Mouse (Mus musculus) mouse embryonic stem cell (cell line): ENCODE results near the gene Olfr547.
"Not testable (repeated sequence)": the region's sequence is repeated elsewhere in the genome, so short reads cannot be mapped to it uniquely, and the experiment has no call there.

ENCODE experiments used
- in situ Hi-C, 2 experiments: fragments of 300-500 bp; cut with MboI; formaldehyde crosslinking; loops; 1 replicate in 1 of 2; 3 replicates in 1 of 2; pipeline ENCODE4 v1.14.3; 2019 to 2020; ENCODE audit warnings: low sequenced_read_pairs in 2 of 2, low pct_unique_long_range_greater_than_20kb in 1 of 2, mixed read lengths in 1 of 2; ENCODE audit not compliant: unreplicated experiment in 1 of 2

The Olfr547 gene

DNA sequence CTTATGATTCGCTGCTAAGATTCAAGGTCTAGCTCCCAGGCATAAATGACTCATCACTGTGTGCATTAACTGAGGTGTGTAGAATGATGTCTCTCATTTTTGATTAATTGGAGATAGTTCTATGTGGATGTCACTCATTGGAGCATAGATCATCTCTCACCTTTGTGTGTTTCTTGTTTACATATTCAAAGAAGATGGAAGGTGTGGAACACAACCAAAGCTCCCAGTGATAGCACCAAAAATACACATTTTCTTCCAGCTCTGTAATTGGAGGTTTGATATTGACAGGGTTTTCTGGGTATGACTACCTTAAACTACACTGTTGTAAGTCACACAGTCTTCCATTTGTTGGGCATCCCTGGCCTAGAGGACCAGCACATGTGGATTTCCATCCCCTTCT, at the start of gene Olfr547:
Olfr547 (plus strand) TSS at position 301 of the 400 bp plus-strand sequence.
- in situ Hi-C loops: no loop called here

- in situ Hi-C loops: not testable (repeated sequence)
Observed at GRCm38 (mm10) chr7:102484766-102485165, 49.8 kb upstream of the Olfr547 start.

- in situ Hi-C loops: no loop called here
Observed at GRCm38 (mm10) chr7:102486105-102486504, 48.4 kb upstream of the Olfr547 start.

DNA sequence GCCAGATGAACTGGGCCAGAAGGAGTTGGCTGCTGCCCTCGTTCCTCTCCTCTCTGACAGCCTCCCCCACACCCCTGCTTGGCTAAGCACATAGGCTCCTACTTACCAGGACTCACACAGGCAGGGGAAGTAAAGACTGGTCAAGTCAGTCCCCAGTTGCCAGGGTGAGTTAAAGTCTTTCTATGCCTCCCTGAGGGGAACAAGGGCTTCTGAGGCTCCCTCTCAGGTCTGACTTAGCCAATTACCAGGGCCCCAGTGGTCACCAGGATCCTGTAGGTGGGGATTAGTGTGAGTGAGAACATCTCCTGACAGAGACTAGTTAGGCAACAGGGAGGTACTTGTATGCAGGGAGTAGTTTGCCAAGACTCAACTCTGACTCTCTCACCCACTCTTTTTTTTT, 46.4 kb upstream of the Olfr547 start, which contains the start of gene Olfr544:
Olfr544 (minus strand) TSS at position 153 of the 400 bp plus-strand sequence.
- in situ Hi-C loops: no loop called here

DNA sequence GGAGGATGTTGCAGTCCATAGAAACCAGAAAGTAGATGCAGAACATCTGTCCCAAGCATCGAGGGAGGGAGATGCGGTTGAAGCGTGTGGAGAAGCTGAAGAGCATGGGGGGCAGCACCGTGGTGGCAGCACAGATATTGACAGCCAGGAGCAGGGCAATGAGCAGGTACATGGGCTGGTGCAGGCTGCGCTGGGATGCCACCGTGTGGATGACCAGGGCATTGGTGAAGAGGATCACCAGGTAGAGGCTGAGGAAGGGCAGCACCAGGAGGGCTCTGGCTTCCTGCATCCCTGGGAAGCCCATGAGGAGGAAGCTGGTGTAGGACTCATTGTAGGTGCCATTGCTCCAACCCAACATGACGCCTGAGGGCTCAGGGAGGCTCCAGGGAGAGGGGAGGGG, 40.1 kb upstream of the Olfr547 start:
- in situ Hi-C loops: not testable (repeated sequence)

DNA sequence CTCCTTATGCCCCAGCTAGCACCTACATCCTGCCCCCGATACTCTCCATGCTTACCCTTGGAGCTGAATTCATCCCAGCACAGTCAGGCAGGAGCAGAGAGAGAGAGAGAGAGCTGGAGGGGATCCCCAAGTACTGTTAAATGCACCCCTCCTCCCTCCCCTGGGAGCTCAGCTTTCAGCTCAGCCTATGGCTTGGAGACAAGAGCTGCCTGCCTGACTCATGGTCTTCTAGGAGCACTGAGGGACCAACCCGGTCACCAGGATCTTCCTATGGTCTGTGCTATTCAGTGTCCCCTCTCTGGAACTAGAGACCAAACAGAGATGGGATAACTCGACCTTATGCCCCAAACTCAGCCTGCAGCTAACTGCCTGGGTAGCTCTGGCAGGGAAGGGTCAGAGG, 35.1 kb upstream of the Olfr547 start, which contains the start of gene Olfr545:
Olfr545 (minus strand) TSS at position 101 of the 400 bp plus-strand sequence.
- in situ Hi-C loops: no loop called here

DNA sequence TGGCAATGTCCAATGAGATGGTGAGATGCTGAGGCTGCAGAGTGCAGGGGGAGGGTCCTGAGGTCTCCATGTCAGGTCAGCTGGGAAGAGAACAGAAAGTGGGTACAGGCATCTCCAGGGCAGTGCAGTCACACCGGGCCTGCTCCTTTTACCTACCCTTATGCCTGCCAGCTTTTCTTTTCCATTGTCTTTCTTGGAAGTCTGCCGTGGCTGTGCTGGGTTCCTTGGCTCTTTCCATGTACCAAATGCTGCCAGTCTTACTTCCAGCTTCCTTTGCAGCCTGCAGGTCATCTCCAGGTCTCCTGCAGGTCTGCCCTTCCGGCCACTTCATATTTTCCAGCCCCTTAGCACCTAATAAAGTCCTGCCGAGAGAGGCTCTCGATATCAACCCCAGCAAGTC, 32.6 kb upstream of the Olfr547 start:
- in situ Hi-C loops: loop anchor here (10.0 to 25.0 kb wide), 3 partner anchors 183 to 410 kb away; partner anchors contain the start of genes Trim68 (in 2 of the 2), Olfr557 (in 1 of the 2), Olfr571 (in 1 of the 2) and Olfr572 (in 1 of the 2)

DNA sequence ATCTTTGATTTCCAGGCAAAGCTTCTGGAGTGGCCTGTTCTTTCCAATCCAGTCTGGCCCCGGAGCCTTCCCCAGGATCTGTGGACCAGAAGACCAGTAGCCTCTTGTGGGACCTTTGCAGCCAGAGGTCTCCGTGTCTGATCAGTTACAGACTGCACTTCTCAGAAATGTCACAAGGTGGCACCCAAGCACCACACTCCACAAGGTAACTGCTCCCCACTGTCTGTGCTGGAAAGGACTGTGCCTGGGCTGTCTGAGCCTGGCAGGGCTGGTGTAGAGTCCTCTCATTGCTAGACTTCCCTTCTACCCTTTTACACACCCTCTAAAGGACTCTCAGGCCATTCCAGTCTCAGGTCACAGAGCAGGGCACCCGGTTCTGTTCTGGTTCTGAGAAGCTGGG, 27.7 kb upstream of the Olfr547 start:
- in situ Hi-C loops: loop anchor here (10.0 to 25.0 kb wide), 3 partner anchors 178 to 405 kb away; partner anchors contain the start of genes Trim68 (in 2 of the 2), Olfr557 (in 1 of the 2), Olfr571 (in 1 of the 2) and Olfr572 (in 1 of the 2)

DNA sequence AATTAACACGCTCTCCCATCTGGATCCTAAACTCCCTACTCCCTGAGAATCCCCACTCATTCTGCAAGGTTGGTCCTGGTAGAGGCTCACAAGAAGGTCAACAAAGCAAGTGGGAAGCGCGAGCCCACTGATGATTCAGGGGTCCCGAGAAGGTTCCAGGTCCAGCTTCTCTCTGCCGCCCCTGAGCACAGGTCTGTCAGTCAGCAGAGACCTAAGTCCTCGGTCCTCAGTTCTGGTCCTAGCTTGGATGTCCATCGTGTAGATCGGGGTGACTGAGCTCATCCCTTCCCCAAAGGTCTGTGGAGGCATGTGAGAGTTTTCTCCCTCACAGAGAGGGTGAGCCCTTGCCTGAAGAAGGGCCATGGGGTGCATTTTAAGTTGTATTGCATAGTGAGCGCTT, 26.5 kb upstream of the Olfr547 start:
- in situ Hi-C loops: loop anchor here (10.0 to 25.0 kb wide), 3 partner anchors 177 to 404 kb away; partner anchors contain the start of genes Trim68 (in 2 of the 2), Olfr557 (in 1 of the 2), Olfr571 (in 1 of the 2) and Olfr572 (in 1 of the 2)

DNA sequence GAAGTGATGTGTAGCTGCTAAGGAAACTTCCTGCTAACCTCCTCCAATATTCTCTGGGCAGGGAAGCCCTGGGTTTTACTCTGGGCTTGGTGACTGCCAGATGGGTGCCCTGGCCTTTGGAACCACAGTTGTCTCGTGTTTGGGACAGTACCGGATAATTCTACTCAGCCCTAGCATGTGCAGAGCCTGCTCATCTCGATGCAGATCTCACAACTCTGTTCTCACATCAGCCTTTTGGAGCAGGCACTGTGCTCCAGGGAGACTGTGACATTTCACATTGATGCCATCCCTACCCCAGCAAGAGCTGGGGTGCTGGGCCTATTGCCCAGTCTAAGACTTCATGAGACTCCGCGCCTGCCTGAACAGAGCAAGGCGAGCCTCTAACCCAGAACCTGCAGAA, 25.9 kb upstream of the Olfr547 start:
- in situ Hi-C loops: loop anchor here (10.0 to 25.0 kb wide), 3 partner anchors 176 to 404 kb away; partner anchors contain the start of genes Trim68 (in 2 of the 2), Olfr557 (in 1 of the 2), Olfr571 (in 1 of the 2) and Olfr572 (in 1 of the 2)

GRCm38 (mm10) chr7:102509726-102510125, 24.8 kb upstream of the Olfr547 start:
- in situ Hi-C loops: loop anchor here (10.0 to 25.0 kb wide), 4 partner anchors 175 to 405 kb away; partner anchors contain the start of genes Olfr571 (in 2 of the 2), Trim68 (in 2 of the 2), Olfr557 (in 1 of the 2) and Olfr572 (in 1 of the 2)

DNA sequence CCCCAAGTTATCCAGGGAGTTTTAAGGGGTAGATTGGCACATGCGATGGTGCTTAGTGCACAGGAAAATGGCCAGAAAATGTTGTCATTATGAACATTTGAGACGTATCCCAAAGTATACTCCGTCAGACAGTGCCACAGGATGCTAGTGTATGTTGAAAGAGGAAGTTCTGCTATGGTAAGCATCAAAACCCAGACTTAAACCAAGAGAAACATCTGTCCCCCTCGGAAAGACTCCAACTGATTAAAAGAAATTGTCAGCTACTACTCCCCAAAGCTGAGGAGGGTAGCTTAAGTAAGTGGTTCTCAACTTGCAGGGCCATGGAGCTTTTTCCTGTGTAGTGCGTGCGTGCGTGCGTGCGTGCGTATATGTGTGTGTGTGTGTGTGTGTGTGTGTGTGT, 22.6 kb upstream of the Olfr547 start:
- in situ Hi-C loops: loop anchor here (10.0 to 25.0 kb wide), 3 partner anchors 175 to 403 kb away; partner anchors contain the start of genes Olfr571 (in 2 of the 2), Olfr557 (in 1 of the 2), Olfr572 (in 1 of the 2) and Trim68 (in 1 of the 2)

GRCm38 (mm10) chr7:102512814-102513435, 21.6 kb upstream of the Olfr547 start:
- in situ Hi-C loops: loop anchor here (10.0 to 25.0 kb wide), 3 partner anchors 174 to 402 kb away; partner anchors contain the start of genes Olfr571 (in 2 of the 2), Olfr557 (in 1 of the 2), Olfr572 (in 1 of the 2) and Trim68 (in 1 of the 2)

GRCm38 (mm10) chr7:102514144-102514543, 20.4 kb upstream of the Olfr547 start:
- in situ Hi-C loops: loop anchor here (10.0 to 25.0 kb wide), 3 partner anchors 173 to 401 kb away; partner anchors contain the start of genes Olfr571 (in 2 of the 2), Olfr557 (in 1 of the 2), Olfr572 (in 1 of the 2) and Trim68 (in 1 of the 2)

- in situ Hi-C loops: loop anchor here (10.0 to 25.0 kb wide), 3 partner anchors 171 to 398 kb away; partner anchors contain the start of genes Olfr571 (in 2 of the 2), Olfr557 (in 1 of the 2), Olfr572 (in 1 of the 2) and Trim68 (in 1 of the 2)
Observed at GRCm38 (mm10) chr7:102516261-102517050, 18.1 kb upstream of the Olfr547 start.

DNA sequence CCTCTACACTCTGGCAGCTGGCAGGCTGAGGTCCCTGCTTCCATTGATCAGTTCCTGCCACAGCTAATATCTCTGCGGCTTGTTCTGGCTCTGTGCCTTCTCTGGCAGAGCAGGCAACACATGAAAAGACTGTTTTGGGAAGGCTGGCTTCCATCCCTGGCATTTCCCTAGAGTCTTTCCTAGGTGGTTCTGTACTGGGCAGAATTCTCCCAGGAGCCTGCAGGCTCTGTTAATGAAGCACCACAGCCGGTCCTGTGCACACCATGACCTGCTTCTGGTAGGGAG, 17.6 kb upstream of the Olfr547 start:
- in situ Hi-C loops: loop anchor here (10.0 to 25.0 kb wide), 3 partner anchors 170 to 398 kb away; partner anchors contain the start of genes Olfr571 (in 2 of the 2), Olfr557 (in 1 of the 2), Olfr572 (in 1 of the 2) and Trim68 (in 1 of the 2)

- in situ Hi-C loops: no loop called here
Observed at GRCm38 (mm10) chr7:102529052-102529451, 5.5 kb upstream of the Olfr547 start.

- in situ Hi-C loops: no loop called here
Observed at GRCm38 (mm10) chr7:102540596-102540995, 6.0 kb downstream of the Olfr547 start, which contains the start of gene Olfr548-ps1. TSS of gene Olfr548-ps1 (plus strand) at chr7:102540896.
